Mouse (Mus musculus) telencephalon, adult 2 months (tissue): Measurements from ENCODE around the gene Ddx42.
A peak's percentile ranks its signal among the peaks of the same experiment; 100 is the strongest.
"Not testable (repeated sequence)": the region's sequence is repeated elsewhere in the genome, so short reads cannot be mapped to it uniquely, and the experiment has no call there.

Source experiments
- DNase-seq: peaks from one replicate; pipeline ENCODE4 v3.0.0-alpha.2; 2011; ENCODE audit warnings: low read depth, low spot score

Gene Ddx42

GRCm38 (mm10) chr11:106201337-106202122 lies 15.2 kb upstream of the Ddx42 start:
- DNase-seq, result no peak

GRCm38 (mm10) chr11:106202123-106202465 lies 14.6 kb upstream of the Ddx42 start, which contains the start of gene Strada:
Strada (minus strand) TSS chr11:106202168.
- no peak for DNase-seq

- no peak for DNase-seq
Measured at GRCm38 (mm10) chr11:106212771-106213170, 4.0 kb upstream of the Ddx42 start.

GRCm38 (mm10) chr11:106214856-106215255 lies 1.9 kb upstream of the Ddx42 start:
- no peak for DNase-seq

- DNase-seq, result no peak
Measured at GRCm38 (mm10) chr11:106215450-106215859, 1.3 kb upstream of the Ddx42 start.

- peak; percentile 100 for DNase-seq
Measured at GRCm38 (mm10) chr11:106215927-106216729, 598 bp upstream of the Ddx42 start, which contains the start of gene Ccdc47. Ccdc47 (minus strand) TSS chr11:106216344.

GRCm38 (mm10) chr11:106220603-106221002 lies 3.9 kb downstream of the Ddx42 start:
- no peak for DNase-seq

GRCm38 (mm10) chr11:106233978-106234377 lies 17.3 kb downstream of the Ddx42 start:
- not testable (repeated sequence) for DNase-seq

GRCm38 (mm10) chr11:106246834-106247233 lies 30.1 kb downstream of the Ddx42 start:
- DNase-seq, result no peak

GRCm38 (mm10) chr11:106249326-106249725 lies 32.6 kb downstream of the Ddx42 start:
- DNase-seq, result no peak

GRCm38 (mm10) chr11:106254767-106255166 lies 38.0 kb downstream of the Ddx42 start:
- no peak for DNase-seq

- no peak for DNase-seq
Measured at GRCm38 (mm10) chr11:106255174-106255573, 38.4 kb downstream of the Ddx42 start.

GRCm38 (mm10) chr11:106255685-106256451 lies 39.1 kb downstream of the Ddx42 start, which contains the start of the genes Ftsj3 and Psmc5:
Ftsj3 (minus strand) TSS chr11:106256079.
Psmc5 (plus strand) TSS chr11:106256154.
- peak; percentile 92 for DNase-seq

GRCm38 (mm10) chr11:106256775-106257174 lies 40.0 kb downstream of the Ddx42 start:
- no peak for DNase-seq

- DNase-seq, result no peak
Measured at GRCm38 (mm10) chr11:106260826-106261450, 44.2 kb downstream of the Ddx42 start.

- no peak for DNase-seq
Measured at GRCm38 (mm10) chr11:106263963-106264362, 47.2 kb downstream of the Ddx42 start.

- DNase-seq, result no peak
Measured at GRCm38 (mm10) chr11:106264988-106265387, 48.3 kb downstream of the Ddx42 start.

GRCm38 (mm10) chr11:106265570-106265969 lies 48.8 kb downstream of the Ddx42 start:
- DNase-seq, result no peak

- no peak for DNase-seq
Measured at GRCm38 (mm10) chr11:106266431-106266830, 49.7 kb downstream of the Ddx42 start.

- DNase-seq, result no peak
Measured at GRCm38 (mm10) chr11:106267311-106267852, 50.7 kb downstream of the Ddx42 start.

- DNase-seq, result no peak
Measured at GRCm38 (mm10) chr11:106267871-106268270, 51.1 kb downstream of the Ddx42 start.
